Mouse (Mus musculus): ENCODE results near the gene Ppfia4. TPM values are rescaled to one million over a fixed set of nuclear protein-coding genes. Genes with fewer than 3 reads are reported as not detected.
A peak's percentile ranks its signal among the peaks of the same experiment; 100 is the strongest.

Gene Ppfia4
- polyA plus RNA-seq, 1 experiment = 35.8 TPM

DNA sequence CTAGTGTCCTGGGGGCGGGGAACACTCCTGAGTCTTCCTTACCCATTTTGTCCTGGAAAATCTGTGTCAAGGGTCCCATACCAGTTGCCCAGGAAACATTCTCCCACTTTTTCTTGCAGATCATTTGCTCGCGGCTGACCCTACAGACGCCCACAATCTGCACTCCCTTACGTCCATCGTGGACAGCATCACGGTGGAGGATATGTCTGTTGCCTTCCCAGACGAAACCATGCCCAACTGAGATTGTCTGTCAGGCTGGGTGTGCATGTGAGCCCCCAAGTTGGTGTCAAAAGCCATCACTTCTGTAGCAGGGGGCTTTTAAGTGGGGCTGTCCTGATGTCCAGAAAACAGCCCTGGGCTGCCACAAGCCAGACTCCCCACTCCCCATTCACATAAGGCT is 41.2 kb downstream of the Ppfia4 start:
- TF ChIP-seq MAX (IDR thresholded peaks at IDR 0.05; ENCODE audit: low read depth) (no peak), USF1 (IDR thresholded peaks at IDR 0.05; ENCODE audit: low read depth) (no peak), TCF3 (IDR thresholded peaks at IDR 0.05; ENCODE audit: insufficient read length, low read depth) (no peak), POLR2AphosphoS2 (IDR thresholded peaks at IDR 0.05; ENCODE audit: insufficient read length, low read depth) (peak; percentile 93), TCF12 (IDR thresholded peaks at IDR 0.05; ENCODE audit: insufficient read depth, poor library complexity, severe bottlenecking) (no peak), CEBPB (IDR thresholded peaks at IDR 0.05; ENCODE audit: insufficient read depth, poor library complexity, severe bottlenecking) (no peak), SRF (IDR thresholded peaks at IDR 0.05; ENCODE audit: control insufficient read depth, insufficient read length, low read depth) (no peak), E2F4 (IDR thresholded peaks at IDR 0.05; ENCODE audit: insufficient read depth) (no peak), POLR2A (IDR thresholded peaks at IDR 0.05; ENCODE audit: insufficient read length, low read depth) (peak; percentile 73), REST (IDR thresholded peaks at IDR 0.05; ENCODE audit: insufficient read depth, insufficient read length) (no peak), MYOG (IDR thresholded peaks at IDR 0.05; ENCODE audit: control insufficient read depth in 1 of 3, insufficient read depth in 1 of 3, insufficient read length in 2 of 3, low read depth in 2 of 3) (no peak), MYOD1 (IDR thresholded peaks at IDR 0.05; ENCODE audit: control insufficient read depth in 1 of 3, insufficient read length in 2 of 3, low read depth in 2 of 3) (no peak)
- Histone ChIP-seq H3K4me2 (ENCODE audit: low read depth) (peak overlapping the region; percentile 80), H3ac (ENCODE audit: control insufficient read depth, insufficient read length) (peak overlapping the region; percentile 45), H3K79me2 (ENCODE audit: control insufficient read depth, insufficient read depth) (no peaks in the 10 kb centered on the region), H3K4me3 (peak overlapping the region; percentile 84), H3K27me3 (ENCODE audit: control insufficient read depth, insufficient read depth, insufficient read length) (no peaks in the 10 kb centered on the region), H3K36me3 (ENCODE audit: control insufficient read depth, insufficient read depth) (no peaks in the 10 kb centered on the region)

DNA sequence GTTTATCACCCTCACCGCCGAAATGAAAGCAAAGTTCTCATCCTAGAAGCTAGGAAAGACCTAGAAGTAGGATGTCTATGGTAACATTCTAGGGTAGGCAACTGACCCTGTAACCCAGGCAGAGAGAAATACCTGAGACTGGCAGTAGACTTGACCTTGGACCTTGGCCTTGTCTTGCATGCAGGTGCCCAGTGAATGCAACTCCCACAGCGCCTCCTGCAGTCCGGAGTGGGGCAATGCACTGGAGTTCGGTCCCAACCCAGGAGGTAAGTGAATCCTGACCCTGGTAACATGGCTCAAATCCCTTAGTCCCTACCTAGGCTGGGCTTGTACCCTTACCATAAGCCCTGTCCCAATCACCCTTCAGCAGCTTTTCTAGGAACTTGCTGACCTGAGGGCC is 41.8 kb downstream of the Ppfia4 start:
- peak overlapping the region; percentile 80 for H3K4me2 ChIP-seq (ENCODE audit: low read depth)
- TF ChIP-seq SRF (IDR thresholded peaks at IDR 0.05; ENCODE audit: control insufficient read depth, insufficient read length, low read depth) (no peak), POLR2AphosphoS2 (IDR thresholded peaks at IDR 0.05; ENCODE audit: insufficient read length, low read depth) (peak; percentile 89), TCF12 (IDR thresholded peaks at IDR 0.05; ENCODE audit: insufficient read depth, poor library complexity, severe bottlenecking) (no peak), MAX (IDR thresholded peaks at IDR 0.05; ENCODE audit: low read depth) (no peak), USF1 (IDR thresholded peaks at IDR 0.05; ENCODE audit: low read depth) (no peak), CEBPB (IDR thresholded peaks at IDR 0.05; ENCODE audit: insufficient read depth, poor library complexity, severe bottlenecking) (no peak), REST (IDR thresholded peaks at IDR 0.05; ENCODE audit: insufficient read depth, insufficient read length) (no peak), MYOD1 (IDR thresholded peaks at IDR 0.05; ENCODE audit: control insufficient read depth in 1 of 3, insufficient read length in 2 of 3, low read depth in 2 of 3) (no peak), POLR2A (IDR thresholded peaks at IDR 0.05; ENCODE audit: insufficient read length, low read depth) (peak; percentile 68), E2F4 (IDR thresholded peaks at IDR 0.05; ENCODE audit: insufficient read depth) (no peak), TCF3 (IDR thresholded peaks at IDR 0.05; ENCODE audit: insufficient read length, low read depth) (no peak), MYOG (IDR thresholded peaks at IDR 0.05; ENCODE audit: control insufficient read depth in 1 of 3, insufficient read depth in 1 of 3, insufficient read length in 2 of 3, low read depth in 2 of 3) (no peak)
- H3ac ChIP-seq (ENCODE audit: control insufficient read depth, insufficient read length) = peak overlapping the region; percentile 45
- H3K79me2 ChIP-seq (ENCODE audit: control insufficient read depth, insufficient read depth) = no peaks in the 10 kb centered on the region
- H3K27me3 ChIP-seq (ENCODE audit: control insufficient read depth, insufficient read depth, insufficient read length) = no peaks in the 10 kb centered on the region
- no peaks in the 10 kb centered on the region for H3K36me3 ChIP-seq (ENCODE audit: control insufficient read depth, insufficient read depth)
- H3K4me3 ChIP-seq = peak overlapping the region; percentile 84

DNA sequence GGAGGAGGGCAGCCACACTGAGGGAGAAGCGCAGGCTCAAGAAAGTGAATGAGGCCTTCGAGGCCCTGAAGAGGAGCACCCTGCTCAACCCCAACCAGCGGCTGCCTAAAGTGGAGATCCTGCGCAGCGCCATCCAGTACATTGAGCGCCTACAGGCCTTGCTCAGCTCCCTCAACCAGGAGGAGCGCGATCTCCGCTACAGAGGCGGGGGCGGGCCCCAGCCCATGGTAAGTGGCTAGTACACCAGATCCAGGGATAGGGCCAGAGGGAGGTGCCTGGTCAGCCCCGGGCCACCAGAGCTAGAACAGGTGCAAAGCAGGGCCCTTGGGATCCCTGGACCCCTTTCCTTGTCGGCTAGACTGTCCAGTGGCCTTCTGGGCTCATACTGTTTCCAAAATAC is 42.4 kb downstream of the Ppfia4 start:
- H3K27me3 ChIP-seq (ENCODE audit: control insufficient read depth, insufficient read depth, insufficient read length) = no peaks in the 10 kb centered on the region
- H3K79me2 ChIP-seq (ENCODE audit: control insufficient read depth, insufficient read depth) = no peaks in the 10 kb centered on the region
- no peaks in the 10 kb centered on the region for H3K36me3 ChIP-seq (ENCODE audit: control insufficient read depth, insufficient read depth)
- H3ac ChIP-seq (ENCODE audit: control insufficient read depth, insufficient read length) = peak overlapping the region; percentile 45
- peak overlapping the region; percentile 80 for H3K4me2 ChIP-seq (ENCODE audit: low read depth)
- no peak for TF ChIP-seq CEBPB (IDR thresholded peaks at IDR 0.05; ENCODE audit: insufficient read depth, poor library complexity, severe bottlenecking)
- peak in 1 of 3 experiments; percentile 61 for TF ChIP-seq MYOG (IDR thresholded peaks at IDR 0.05; ENCODE audit: control insufficient read depth in 1 of 3, insufficient read depth in 1 of 3, insufficient read length in 2 of 3, low read depth in 2 of 3)
- TF ChIP-seq MAX (IDR thresholded peaks at IDR 0.05; ENCODE audit: low read depth) = no peak
- TF ChIP-seq USF1 (IDR thresholded peaks at IDR 0.05; ENCODE audit: low read depth) = no peak
- TF ChIP-seq MYOD1 (IDR thresholded peaks at IDR 0.05; ENCODE audit: control insufficient read depth in 1 of 3, insufficient read length in 2 of 3, low read depth in 2 of 3) = peak in 1 of 3 experiments; percentile 78
- peak; percentile 59 for TF ChIP-seq POLR2AphosphoS2 (IDR thresholded peaks at IDR 0.05; ENCODE audit: insufficient read length, low read depth)
- no peak for TF ChIP-seq TCF12 (IDR thresholded peaks at IDR 0.05; ENCODE audit: insufficient read depth, poor library complexity, severe bottlenecking)
- TF ChIP-seq POLR2A (IDR thresholded peaks at IDR 0.05; ENCODE audit: insufficient read length, low read depth) = peak; percentile 35
- H3K4me3 ChIP-seq = peak overlapping the region; percentile 84

DNA sequence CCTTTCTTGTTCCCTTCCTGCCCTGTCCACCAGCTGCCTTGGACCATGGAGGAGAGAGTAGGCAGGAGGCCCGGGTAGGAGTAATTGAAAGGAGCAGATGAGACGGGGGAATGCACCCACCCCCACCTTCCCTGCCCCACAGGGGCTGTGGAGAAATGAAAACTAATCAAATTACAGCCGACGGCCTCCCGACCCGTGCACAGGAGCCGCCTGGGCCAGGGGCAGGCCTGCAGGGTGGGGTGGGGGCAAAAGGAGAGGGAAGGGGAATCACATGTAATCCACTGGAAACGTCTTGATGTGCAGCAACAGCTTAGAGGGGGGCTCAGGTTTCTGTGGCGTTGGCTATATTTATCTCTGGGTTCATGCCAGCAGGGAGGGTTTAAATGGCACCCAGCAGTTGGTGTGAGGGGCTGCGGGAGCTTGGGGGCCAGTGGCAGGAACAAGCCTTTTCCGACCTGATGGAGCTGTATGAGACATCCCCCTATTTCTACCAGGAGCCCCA is 43.1 kb downstream of the Ppfia4 start, which contains the start of gene Myog:
Gene Myog (plus strand): TSS at position 392 of the 502 bp plus-strand sequence.
- H3K4me3 ChIP-seq = peak within 1 kb of the TSS; percentile 84

More for the DNA sequence above, 43.1 kb downstream of the Ppfia4 start, which contains the start of gene Myog:
- Histone ChIP-seq H3K36me3 (ENCODE audit: control insufficient read depth, insufficient read depth) (no peaks in the 10 kb centered on the region), H3K4me2 (ENCODE audit: low read depth) (peak within 1 kb of the TSS; percentile 80), H3ac (ENCODE audit: control insufficient read depth, insufficient read length) (peak within 1 kb of the TSS; percentile 45), H3K27me3 (ENCODE audit: control insufficient read depth, insufficient read depth, insufficient read length) (no peaks in the 10 kb centered on the region), H3K79me2 (ENCODE audit: control insufficient read depth, insufficient read depth) (no peaks in the 10 kb centered on the region)
- peak; percentile 74 for TF ChIP-seq POLR2AphosphoS2 (IDR thresholded peaks at IDR 0.05; ENCODE audit: insufficient read length, low read depth)
- peak; percentile 73 for TF ChIP-seq POLR2A (IDR thresholded peaks at IDR 0.05; ENCODE audit: insufficient read length, low read depth)
- TF ChIP-seq TCF3 (IDR thresholded peaks at IDR 0.05; ENCODE audit: insufficient read length, low read depth) = no peak
- peak; percentile 41 for TF ChIP-seq TCF12 (IDR thresholded peaks at IDR 0.05; ENCODE audit: insufficient read depth, poor library complexity, severe bottlenecking)
- peak; percentile 16 to 61 (median 33) for TF ChIP-seq MYOG (IDR thresholded peaks at IDR 0.05; ENCODE audit: control insufficient read depth in 1 of 3, insufficient read depth in 1 of 3, insufficient read length in 2 of 3, low read depth in 2 of 3)
- TF ChIP-seq MYOD1 (IDR thresholded peaks at IDR 0.05; ENCODE audit: control insufficient read depth in 1 of 3, insufficient read length in 2 of 3, low read depth in 2 of 3) = peak in 2 of 3 experiments; percentile 64 to 83
- TF ChIP-seq SRF (IDR thresholded peaks at IDR 0.05; ENCODE audit: control insufficient read depth, insufficient read length, low read depth) = no peak
- TF ChIP-seq MAX (IDR thresholded peaks at IDR 0.05; ENCODE audit: low read depth) = no peak
